18 mouse cellular contexts compared by ENCODE assay signal in the genomic region with DNA sequence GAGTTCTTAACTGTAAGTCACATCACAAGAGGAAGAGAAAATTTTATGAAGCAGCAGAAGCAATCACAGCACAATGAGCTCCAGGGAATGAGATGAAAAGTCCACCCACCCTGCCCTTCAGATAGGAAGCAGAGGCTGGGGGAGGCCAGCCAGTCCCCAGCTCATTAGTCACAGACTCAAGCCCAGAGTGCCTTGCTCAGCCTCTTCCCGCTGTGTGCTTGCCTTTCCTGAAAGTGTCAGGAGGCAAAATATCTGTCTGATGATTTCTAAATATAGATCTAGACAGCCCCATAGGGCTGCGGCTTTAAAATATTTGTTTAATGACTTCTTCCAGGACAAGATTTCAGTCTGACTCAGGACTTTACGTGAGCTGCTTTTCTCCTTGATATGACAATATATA. TPM values are rescaled to one million over a fixed set of nuclear protein-coding genes. Genes with fewer than 3 reads are reported as not detected.
DNase-seq lines count a peak whose midpoint lies in the region; ATAC-seq and TF ChIP-seq lines count a peak whose summit lies in the region.
"Had no signal": no experiment of that assay in that cellular context is flagged by ENCODE, and none has a peak within 500 bp of the region (broad histone marks: within the 10 kb centered on the region; RNA-seq: fewer than 3 reads in every experiment).

No protein-coding gene starts in this region.

- H3K9ac ChIP-seq in heart, embryonic 15.5 days = no peak overlapping the region
- no peak overlapping the region for H3K9ac ChIP-seq in midbrain, embryonic 15.5 days
- H3K9ac ChIP-seq in midbrain, postnatal 0 days (replicated peaks; ENCODE audit: low read length, poor library complexity, severe bottlenecking) = no peak overlapping the region
- H3K9ac ChIP-seq: kidney, embryonic 15.5 days; limb, embryonic 12.5 days; liver, embryonic 14.5 days had no signal

- H3K27ac ChIP-seq in heart, embryonic 15.5 days = peak overlapping the region; percentile 18; the same call in 1 of the 2 replicates
- 0 out of 2 replicates have a peak overlapping the region, but pooled peaks have one; percentile 5 for H3K27ac ChIP-seq in midbrain, embryonic 15.5 days
- H3K27ac ChIP-seq in midbrain, postnatal 0 days (ENCODE audit: low read depth, low read length) = no peak overlapping the region
- H3K27ac ChIP-seq: kidney, embryonic 15.5 days; left cerebral cortex, adult 2 months; limb, embryonic 12.5 days; liver, embryonic 14.5 days had no signal

- DNase-seq in heart, postnatal 25 days (ENCODE audit: low spot score) = no peak
- no peak for DNase-seq in midbrain, postnatal 0 days (ENCODE audit: low spot score)
- peak; percentile 36 for DNase-seq in fibroblast of lung, adult 2 months (ENCODE audit: low read depth)
- DNase-seq in retina, postnatal 1 day = peak; percentile 40
- no peak for DNase-seq in urinary bladder, postnatal 36 days (ENCODE audit: low spot score in 2 of 2)
- DNase-seq: adrenal gland, postnatal 10 days; cerebellum, adult 9-10 months; gastrocnemius, postnatal 36 days; lung, postnatal 10 days; thymus, adult 2 months had no signal

- H3K4me3 ChIP-seq in heart, embryonic 15.5 days = no peak overlapping the region
- H3K4me3 ChIP-seq in midbrain, embryonic 15.5 days = no peak overlapping the region
- H3K4me3 ChIP-seq in midbrain, postnatal 0 days (ENCODE audit: low read depth, low read length) = no peak overlapping the region
- H3K4me3 ChIP-seq: kidney, embryonic 15.5 days; left cerebral cortex, adult 2 months; limb, embryonic 12.5 days had no signal

- H3K36me3 ChIP-seq in heart, embryonic 15.5 days = no peaks in the 10 kb centered on the region
- no peaks in the 10 kb centered on the region for H3K36me3 ChIP-seq in midbrain, embryonic 15.5 days (replicated peaks)
- H3K36me3 ChIP-seq in midbrain, postnatal 0 days (ENCODE audit: insufficient read depth, low read length) = no peaks in the 10 kb centered on the region
- H3K36me3 ChIP-seq: kidney, embryonic 15.5 days; limb, embryonic 12.5 days had no signal

- peaks cover 21% of the 10 kb centered on the region for H3K4me1 ChIP-seq in heart, embryonic 15.5 days (replicated peaks)
- H3K4me1 ChIP-seq in midbrain, embryonic 15.5 days = peaks cover 20% of the 10 kb centered on the region
- no peaks in the 10 kb centered on the region for H3K4me1 ChIP-seq in midbrain, postnatal 0 days (ENCODE audit: insufficient read depth, low read length)

- WGBS in heart, embryonic 15.5 days = 9% methylated on average over 3 of the region's 3 CpGs
- whole genome bisulfite sequencing in midbrain, embryonic 15.5 days = 47% methylated on average over 3 of the region's 3 CpGs
- 34% methylated on average over 3 of the region's 3 CpGs for WGBS in midbrain, postnatal 0 days

- intact Hi-C loops in heart, postnatal 25 days (cut with DNase I) = no loop called here

- H3K27me3 ChIP-seq in heart, embryonic 15.5 days = no peaks in the 10 kb centered on the region
- H3K27me3 ChIP-seq in midbrain, embryonic 15.5 days (replicated peaks) = no peaks in the 10 kb centered on the region
- H3K27me3 ChIP-seq in midbrain, postnatal 0 days (ENCODE audit: insufficient read depth, low read length) = no peaks in the 10 kb centered on the region
- H3K27me3 ChIP-seq: kidney, embryonic 15.5 days; limb, embryonic 12.5 days had no signal

- TF ChIP-seq CTCF in midbrain, postnatal 0 days (IDR thresholded peaks at IDR 0.05) = no peak

- no peaks in the 10 kb centered on the region for H3K9me3 ChIP-seq in heart, embryonic 15.5 days (replicated peaks)
- no peaks in the 10 kb centered on the region for H3K9me3 ChIP-seq in midbrain, embryonic 15.5 days
- no peaks in the 10 kb centered on the region for H3K9me3 ChIP-seq in midbrain, postnatal 0 days (ENCODE audit: low read length)
- H3K9me3 ChIP-seq: kidney, embryonic 15.5 days; limb, embryonic 12.5 days had no signal

- H3K4me2 ChIP-seq in heart, embryonic 15.5 days = peak overlapping the region; percentile 40; the same call in 1 of the 2 replicates
- no peak overlapping the region for H3K4me2 ChIP-seq in midbrain, embryonic 15.5 days
- H3K4me2 ChIP-seq in midbrain, postnatal 0 days (ENCODE audit: low read depth, low read length, poor library complexity, severe bottlenecking) = no peak overlapping the region
- H3K4me2 ChIP-seq: kidney, embryonic 15.5 days; limb, embryonic 12.5 days had no signal

- ATAC-seq in heart, embryonic 15.5 days (replicated peaks; ENCODE audit: insufficient number of reproducible peaks, insufficient read depth, low FRiP score, low read depth) = 0 out of 2 replicates have a peak, but pooled peaks have one; percentile 10
- 0 out of 2 replicates have a peak, but pooled peaks have one; percentile 50 for ATAC-seq in midbrain, embryonic 15.5 days (replicated peaks)
- no peak for ATAC-seq in midbrain, postnatal 0 days (ENCODE audit: low FRiP score)
- ATAC-seq: inflammation-experienced regulatory T-cells, adult 6 months had no signal

RNA-seq across cellular contexts. Expression of a gene that starts 54.8 kb away (rescaled TPM):
- polyA plus RNA-seq in heart, embryonic 15.5 days (2015; fragmentation: Nextera tagmentation; extraction: Ambion mirVana) = 0.48 and 1.1 TPM in 2 replicates
- total RNA-seq in heart, postnatal 25 days (2021) = not detected
- polyA plus RNA-seq in midbrain, embryonic 15.5 days (2015; fragmentation: Nextera tagmentation; extraction: Ambion mirVana) = 31.3 and 35.0 TPM in 2 replicates
- total RNA-seq in midbrain, postnatal 0 days (2014; rRNA removed) = 28.3 TPM in 2 replicates
- 13.7 and 18.3 TPM in 2 replicates for polyA plus RNA-seq in midbrain, postnatal 0 days (2015; fragmentation: Nextera tagmentation; extraction: Ambion mirVana)
- total RNA-seq: gastrocnemius, postnatal 36 days; MEL had no signal
- polyA plus RNA-seq: inflammation-experienced regulatory T-cells, adult 6 months had no signal

Comparison
In these comparisons a context has a peak if more than half of its experiments do, and no peak if none do; other contexts are left out.
1. DNase-seq: peak in fibroblast of lung, adult 2 months (single experiment) and retina, postnatal 1 day (single experiment); none in heart, postnatal 25 days (single experiment), midbrain, postnatal 0 days (single experiment) and urinary bladder, postnatal 36 days (0 of 2).